Mouse (Mus musculus) myocyte (in vitro differentiated cells): ENCODE measurements around the gene Clcnka.

Experiments
- POLR2A ChIP-seq: IDR thresholded peaks from one replicate; pipeline ENCODE4 v1.6.1; 2011; ENCODE audit warnings: low read depth, mild to moderate bottlenecking, control low read depth, moderate library complexity; ENCODE audit not compliant: insufficient read length
- POLR2AphosphoS2 ChIP-seq: IDR thresholded peaks from one replicate; pipeline ENCODE4 v1.6.1; 2011; ENCODE audit warnings: low read depth, control low read depth; ENCODE audit not compliant: insufficient read length
- REST ChIP-seq: IDR thresholded peaks from one replicate; pipeline ENCODE4 v1.6.1; 2011; ENCODE audit warnings: mild to moderate bottlenecking, control low read depth, moderate library complexity; ENCODE audit not compliant: insufficient read depth, insufficient read length
- USF1 ChIP-seq: IDR thresholded peaks from one replicate; pipeline ENCODE4 v1.6.1; 2011; ENCODE audit warnings: low read depth, mild to moderate bottlenecking, control low read depth, moderate library complexity

- TF ChIP-seq POLR2AphosphoS2 = no peak
- no peak for TF ChIP-seq REST
- no peak for TF ChIP-seq USF1
- no peak for TF ChIP-seq POLR2A
Measured at GRCm38 (mm10) chr4:141334695-141335094, 63.8 kb downstream of the Clcnka start.
